Mouse (Mus musculus) ZHBTc4 (cell line): ENCODE data around the gene 9930111J21Rik2.
"Not testable (repeated sequence)": the region's sequence is repeated elsewhere in the genome, so short reads cannot be mapped to it uniquely, and the experiment has no call there.

ENCODE experiments used
- DNase-seq: peaks from one replicate; pipeline ENCODE4 v3.0.0-alpha.2; 2011; ENCODE audit warnings: low read depth, low spot score

The 9930111J21Rik2 gene

DNA sequence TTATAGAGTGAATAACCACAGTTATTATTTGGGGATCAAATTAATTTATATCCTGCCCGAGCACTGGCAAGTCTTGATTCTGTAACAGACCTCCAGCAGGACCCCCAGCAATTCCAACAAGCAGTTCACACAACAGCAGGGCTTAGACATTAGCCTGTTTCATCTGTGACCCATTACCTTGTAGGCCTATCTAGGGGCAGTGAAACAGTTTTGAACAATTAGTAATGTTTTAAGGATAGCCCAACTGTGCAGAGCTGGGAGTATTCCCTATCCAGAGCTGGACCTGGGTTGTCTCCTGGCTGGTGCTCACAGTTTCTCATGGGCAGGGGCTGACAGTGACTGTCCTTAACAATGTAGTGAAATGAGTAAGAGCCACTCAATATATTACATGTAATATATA is 26.0 kb upstream of the 9930111J21Rik2 start:
- no peak for DNase-seq

DNA sequence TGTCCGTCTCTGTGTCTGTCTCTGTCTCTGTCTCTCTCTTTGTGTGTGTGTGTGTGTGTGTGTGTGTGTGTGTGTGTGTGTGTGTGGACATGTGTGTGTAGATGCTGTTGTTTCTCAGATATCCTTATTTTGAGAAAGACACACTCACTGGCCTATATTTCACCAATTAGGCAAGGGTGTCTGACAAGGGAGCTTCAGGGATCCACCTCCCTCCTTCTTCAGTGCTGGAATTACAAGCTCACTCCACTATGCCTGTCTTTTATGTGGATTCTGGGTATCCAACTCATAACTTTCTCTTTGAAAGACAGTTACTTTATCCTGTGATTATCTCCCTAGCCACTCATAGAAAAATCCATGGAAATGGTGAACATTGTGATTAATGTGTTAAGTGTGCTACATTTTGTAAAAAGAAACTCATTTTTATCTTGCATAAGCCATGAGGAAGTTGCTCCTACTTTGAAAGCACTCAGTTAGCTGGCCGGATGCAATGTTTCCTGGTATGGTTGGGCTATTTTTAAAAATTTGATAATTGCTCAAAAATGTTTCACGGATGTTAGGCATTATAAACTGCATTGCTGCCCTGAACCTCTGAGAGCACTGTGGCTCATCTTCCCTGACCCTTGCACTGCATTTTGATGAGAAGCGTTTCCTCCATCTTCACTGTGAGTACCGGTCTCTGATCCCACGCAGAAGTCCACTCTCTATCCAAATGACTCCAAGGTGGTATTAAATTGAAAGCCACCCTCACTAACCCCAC is 25.1 kb upstream of the 9930111J21Rik2 start, which contains the start of gene Ifi47:
Ifi47 (plus strand) TSS at position 587 of the 757 bp plus-strand sequence.
- DNase-seq, result not testable (repeated sequence)

DNA sequence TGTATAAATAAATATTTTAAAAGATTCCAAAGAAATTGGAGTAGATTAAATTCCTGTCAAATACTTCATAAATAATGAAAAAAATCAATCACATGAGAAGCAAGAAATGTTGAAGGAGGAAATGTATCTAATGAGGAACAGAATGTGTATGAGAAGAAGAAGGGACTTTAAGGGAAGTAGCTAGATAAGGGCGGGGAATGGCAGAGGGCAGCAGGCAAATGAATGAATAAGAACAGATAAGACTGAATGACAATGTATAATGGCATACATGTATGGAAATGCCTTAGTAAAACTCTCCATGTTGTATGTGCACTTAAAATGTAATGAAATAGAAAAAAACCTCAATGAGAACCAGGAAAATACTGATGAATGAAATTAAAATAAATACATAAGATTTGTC is 17.3 kb upstream of the 9930111J21Rik2 start:
- DNase-seq, result no peak

DNA sequence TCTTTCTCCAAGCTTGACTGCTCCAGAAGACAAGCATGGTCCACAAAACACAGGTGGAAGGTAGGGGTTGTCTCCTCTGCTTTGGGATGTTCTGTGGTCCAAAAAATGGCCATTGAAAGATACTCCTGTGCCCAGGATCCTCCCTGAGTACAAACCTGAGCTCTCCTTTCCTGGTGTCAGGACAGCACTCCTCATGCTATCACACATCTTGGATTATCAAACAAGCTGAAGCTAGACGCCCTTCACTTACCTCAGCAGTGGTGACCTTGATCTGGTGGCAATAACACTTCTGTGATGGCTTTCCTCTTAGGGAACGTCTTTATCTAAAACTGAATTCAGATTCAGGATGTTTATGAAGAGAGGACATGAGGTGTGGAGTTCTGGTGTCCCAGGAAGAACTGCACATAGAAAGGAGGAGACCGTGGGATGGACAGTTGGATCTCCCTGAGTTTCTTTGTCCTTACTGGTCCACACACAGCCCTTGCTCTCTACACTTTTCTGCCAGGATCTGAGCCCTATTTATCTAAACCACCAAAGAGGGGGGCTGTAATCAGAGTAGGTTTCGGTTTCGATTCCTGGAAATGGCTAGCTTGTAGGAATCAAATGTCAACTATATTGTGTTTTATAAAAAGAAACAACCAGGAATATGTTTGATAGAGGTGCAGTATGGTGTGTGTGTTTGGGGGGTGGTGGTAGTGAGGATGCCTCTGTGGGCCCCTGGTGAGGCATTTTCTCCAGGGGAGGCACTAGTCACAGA is 12.8 kb upstream of the 9930111J21Rik2 start, which contains the start of gene Tgtp2:
Tgtp2 (minus strand) TSS at position 494 of the 757 bp plus-strand sequence.
- DNase-seq, result not testable (repeated sequence)

GRCm38 (mm10) chr11:49061865-49062264 is 10.8 kb upstream of the 9930111J21Rik2 start:
- not testable (repeated sequence) for DNase-seq

DNA sequence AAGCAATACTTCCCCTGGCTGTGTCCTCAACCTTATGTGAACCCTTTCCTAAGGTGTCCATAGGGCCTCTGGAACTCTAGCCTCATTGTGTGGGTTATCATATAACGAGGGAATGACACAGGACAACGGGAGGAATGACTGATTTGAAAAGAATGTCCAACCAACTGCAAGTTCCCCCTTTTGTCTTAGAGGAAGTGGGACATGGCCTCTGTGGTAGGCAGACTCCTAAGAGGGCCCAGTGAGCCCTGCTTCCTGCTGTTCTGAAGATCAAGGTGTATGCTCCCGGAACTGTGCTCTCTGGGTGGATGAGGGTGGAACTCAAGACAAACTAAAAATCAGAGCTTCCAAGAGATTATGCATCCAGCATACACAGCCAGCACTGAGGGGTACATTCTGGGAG is 9.0 kb upstream of the 9930111J21Rik2 start:
- DNase-seq, result not testable (repeated sequence)

DNA sequence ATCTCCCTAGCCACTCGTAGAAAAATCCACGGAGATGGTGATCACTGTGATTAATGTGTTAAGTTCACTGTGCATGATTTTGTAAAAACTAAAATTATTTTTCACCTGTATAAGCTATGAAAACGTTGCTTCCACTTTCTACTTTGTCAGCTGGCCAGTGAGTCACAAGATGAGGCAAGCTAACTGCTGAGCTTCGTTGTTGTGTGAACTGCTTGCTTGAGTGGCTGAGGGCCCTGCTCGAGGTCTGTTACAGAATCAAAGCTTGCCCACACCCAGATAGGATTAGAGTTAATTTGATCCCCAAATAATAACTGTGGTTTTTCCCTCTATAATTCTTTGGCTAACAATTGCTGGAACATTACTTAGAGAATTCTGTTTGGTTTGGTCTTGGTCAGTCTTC is 852 bp upstream of the 9930111J21Rik2 start:
- not testable (repeated sequence) for DNase-seq

GRCm38 (mm10) chr11:49050064-49050463 is 978 bp downstream of the 9930111J21Rik2 start:
- DNase-seq, result not testable (repeated sequence)

GRCm38 (mm10) chr11:49012074-49012473 is 39.0 kb downstream of the 9930111J21Rik2 start:
- not testable (repeated sequence) for DNase-seq

- not testable (repeated sequence) for DNase-seq
Observed at GRCm38 (mm10) chr11:49006785-49007184, 44.3 kb downstream of the 9930111J21Rik2 start.

DNA sequence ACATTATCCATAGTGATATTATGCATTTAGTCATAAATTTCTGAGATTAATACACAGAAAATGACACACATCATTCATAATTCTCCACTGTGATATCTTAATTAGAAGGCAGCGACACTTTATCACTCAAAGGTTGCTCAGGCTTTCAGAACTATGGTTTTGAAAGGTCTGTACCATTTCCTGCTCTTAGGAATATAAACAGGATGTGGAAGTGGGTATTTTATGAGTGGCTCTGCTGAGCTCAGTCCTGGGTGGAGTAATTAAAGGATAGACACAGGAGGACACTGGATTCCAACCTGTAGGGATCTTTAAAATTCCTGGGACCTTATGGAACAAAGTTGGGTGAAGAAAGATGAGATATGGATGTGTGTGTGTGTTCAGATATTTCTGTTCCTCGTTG is 44.7 kb downstream of the 9930111J21Rik2 start:
- not testable (repeated sequence) for DNase-seq

GRCm38 (mm10) chr11:49000411-49000810 is 50.6 kb downstream of the 9930111J21Rik2 start:
- DNase-seq, result not testable (repeated sequence)

GRCm38 (mm10) chr11:48994018-48994417 is 57.0 kb downstream of the 9930111J21Rik2 start, which contains the start of gene Tgtp1:
TSS of gene Tgtp1 (minus strand) at chr11:48994172.
- not testable (repeated sequence) for DNase-seq

DNA sequence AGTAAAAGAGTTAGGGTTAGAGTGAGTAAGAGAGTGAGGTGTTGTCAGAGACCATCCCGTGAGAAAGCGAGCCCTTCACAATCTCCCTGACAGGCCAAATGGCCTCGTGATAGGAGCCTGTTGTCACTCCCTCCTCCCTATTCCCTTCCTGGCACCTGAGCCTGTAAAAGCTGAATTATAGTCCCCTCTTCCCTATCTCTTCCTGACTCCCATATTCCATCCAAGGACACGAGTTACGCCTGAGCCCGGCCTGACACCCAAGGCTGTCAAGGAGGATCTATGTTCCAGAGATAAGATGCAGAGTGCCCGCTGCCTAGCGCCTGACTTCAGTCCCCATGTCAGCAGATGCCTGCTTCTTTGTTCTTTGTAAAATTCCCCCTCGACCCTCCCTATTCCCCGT is 57.7 kb downstream of the 9930111J21Rik2 start:
- DNase-seq, result not testable (repeated sequence)

DNA sequence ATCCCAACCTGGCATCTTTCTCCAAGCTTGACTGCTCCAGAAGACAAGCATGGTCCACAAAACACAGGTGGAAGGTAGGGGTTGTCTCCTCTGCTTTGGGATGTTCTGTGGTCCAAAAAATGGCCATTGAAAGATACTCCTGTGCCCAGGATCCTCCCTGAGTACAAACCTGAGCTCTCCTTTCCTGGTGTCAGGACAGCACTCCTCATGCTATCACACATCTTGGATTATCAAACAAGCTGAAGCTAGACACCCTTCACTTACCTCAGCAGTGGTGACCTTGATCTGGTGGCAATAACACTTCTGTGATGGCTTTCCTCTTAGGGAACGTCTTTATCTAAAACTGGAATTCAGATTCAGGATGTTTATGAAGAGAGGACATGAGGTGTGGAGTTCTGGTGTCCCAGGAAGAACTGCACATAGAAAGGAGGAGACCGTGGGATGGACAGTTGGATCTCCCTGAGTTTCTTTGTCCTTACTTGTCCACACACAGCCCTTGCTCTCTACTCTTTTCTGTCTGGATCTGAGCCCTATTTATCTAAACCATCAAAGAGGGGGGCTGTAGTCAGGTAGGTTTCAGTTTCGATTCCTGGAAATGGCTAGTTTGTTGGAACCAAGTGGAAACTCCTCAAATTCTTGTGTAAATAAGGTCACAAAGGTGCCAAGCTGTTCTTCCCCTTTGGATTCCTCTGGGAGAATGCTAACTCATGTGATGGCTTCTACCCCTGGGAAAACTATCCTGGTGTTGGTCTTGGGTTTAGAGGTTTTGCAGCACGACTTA is 59.1 kb downstream of the 9930111J21Rik2 start, which contains the start of gene Gm12185:
Gm12185 (minus strand) TSS at position 487 of the 781 bp plus-strand sequence.
- not testable (repeated sequence) for DNase-seq

DNA sequence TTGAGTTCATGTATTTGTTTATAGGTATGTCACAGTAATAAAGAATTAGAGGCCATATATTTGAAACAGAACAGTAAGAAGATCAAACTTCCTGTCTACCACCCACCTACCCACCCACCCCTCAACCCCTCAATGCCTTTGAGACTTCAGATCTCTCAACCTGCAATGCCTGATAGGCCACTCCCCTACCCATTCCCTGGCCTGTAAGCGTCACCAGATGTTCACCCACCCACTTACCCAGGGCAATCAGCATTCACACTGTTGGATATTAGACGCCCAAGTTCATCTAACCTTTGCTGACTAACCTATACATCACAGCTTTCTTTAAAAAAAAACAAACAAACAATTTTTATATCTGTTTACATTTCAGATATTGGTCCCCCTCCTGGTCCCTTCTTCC is 61.1 kb downstream of the 9930111J21Rik2 start:
- not testable (repeated sequence) for DNase-seq

- DNase-seq, result not testable (repeated sequence)
Observed at GRCm38 (mm10) chr11:48988219-48988618, 62.8 kb downstream of the 9930111J21Rik2 start.

DNA sequence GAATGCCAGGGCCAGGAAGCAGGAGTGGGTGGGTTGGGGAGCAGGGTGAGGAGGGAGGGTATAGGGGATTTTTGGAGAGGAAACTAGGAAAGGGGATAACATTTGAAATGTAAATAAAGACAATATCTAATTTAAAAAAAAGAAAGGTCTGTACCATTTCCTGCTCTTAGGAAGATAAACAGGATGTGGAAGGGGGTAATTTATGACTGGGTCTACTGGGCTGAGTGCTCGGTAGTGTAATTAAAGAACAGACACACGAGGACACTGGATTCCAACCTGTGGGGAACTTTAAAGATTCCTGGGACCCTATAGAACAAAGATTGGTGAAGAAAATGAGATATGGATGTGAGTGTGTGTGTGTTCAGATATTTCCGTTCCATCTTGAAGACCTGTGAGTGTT is 68.2 kb downstream of the 9930111J21Rik2 start:
- not testable (repeated sequence) for DNase-seq

- not testable (repeated sequence) for DNase-seq
Observed at GRCm38 (mm10) chr11:48980052-48980451, 71.0 kb downstream of the 9930111J21Rik2 start.

DNA sequence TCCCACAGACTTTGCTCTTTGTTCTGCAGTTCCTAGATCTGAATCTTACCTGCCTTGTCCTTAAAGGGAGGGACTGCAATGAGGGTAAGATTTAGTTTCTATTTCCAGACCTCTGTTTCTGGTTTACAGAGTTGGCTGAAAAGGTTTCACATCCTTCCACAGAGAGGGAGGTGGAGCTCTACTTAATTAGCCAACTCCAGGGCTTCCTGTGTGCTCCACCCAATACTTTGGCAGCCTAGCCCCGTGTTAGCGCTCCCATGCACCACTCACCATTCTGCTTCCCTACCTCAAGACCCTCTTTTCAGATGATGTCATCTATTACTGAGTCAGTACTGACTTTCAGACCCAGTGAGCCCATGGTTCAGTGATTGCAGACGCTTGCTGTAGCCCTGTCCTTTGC is 71.8 kb downstream of the 9930111J21Rik2 start, which contains the start of gene 9930111J21Rik1:
9930111J21Rik1 (minus strand) TSS at position 148 of the 400 bp plus-strand sequence.
- DNase-seq, result not testable (repeated sequence)
